Mouse (Mus musculus) ES-E14 (cell line): ENCODE measurements around the gene Cmas. TPM values are rescaled to one million over a fixed set of nuclear protein-coding genes. Genes with fewer than 3 reads are reported as not detected.

Experiments
- DNase-seq: peaks from one replicate; pipeline ENCODE4 v3.0.0-alpha.2; 2013; ENCODE audit warnings: low read depth, low spot score
- H3K27ac ChIP-seq: 2 replicates; pipeline ENCODE4 v1.5.1; 2012; ENCODE audit warnings: low read depth, mild to moderate bottlenecking, low read length, moderate library complexity, mixed read lengths; ENCODE audit not compliant: poor library complexity, insufficient read depth, severe bottlenecking
- H3K36me3 ChIP-seq: 2 replicates; pipeline ENCODE4 v1.6.1; 2012; ENCODE audit warnings: mild to moderate bottlenecking, low read length, moderate library complexity, mixed read lengths; ENCODE audit not compliant: control insufficient read depth, poor library complexity, insufficient read depth, severe bottlenecking
- H3K4me1 ChIP-seq, 2 experiments: fragments of 150-350 bp in 1 of 2; sonication (generic) in 1 of 2; 2 replicates each; pipeline ENCODE4 v1.6.1; 2012; ENCODE audit warnings: low read length in 2 of 2, mild to moderate bottlenecking in 1 of 2, mixed read lengths in 1 of 2; ENCODE audit not compliant: control insufficient read depth in 2 of 2, insufficient read depth in 2 of 2, poor library complexity in 1 of 2
- H3K4me3 ChIP-seq, 2 experiments: fragments of 150-350 bp in 1 of 2; sonication (generic) in 1 of 2; 2 replicates each; pipeline ENCODE4 v1.5.1; 2012; ENCODE audit warnings: low read length in 2 of 2, low read depth in 1 of 2, mild to moderate bottlenecking in 1 of 2, mixed read lengths in 1 of 2; ENCODE audit not compliant: insufficient read depth in 1 of 2, poor library complexity in 1 of 2, severe bottlenecking in 1 of 2
- H3K9ac ChIP-seq: 2 replicates; pipeline ENCODE4 v1.6.1; 2012; ENCODE audit warnings: low read depth, mild to moderate bottlenecking, low read length, mixed read lengths; ENCODE audit not compliant: poor library complexity, insufficient read depth, severe bottlenecking
- H3K9me3 ChIP-seq: fragments of 150-350 bp; sonication (generic); 2 replicates; pipeline ENCODE4 v1.6.1; 2012; ENCODE audit warnings: low read depth, mild to moderate bottlenecking, low read length; ENCODE audit not compliant: control insufficient read depth, insufficient read depth
- CHD2 ChIP-seq: IDR thresholded peaks from 2 replicates; pipeline ENCODE4 v1.6.1; 2014; ENCODE audit warnings: mild to moderate bottlenecking, low read depth, low read length, inconsistent platforms
- HCFC1 ChIP-seq: IDR thresholded peaks from 2 replicates; pipeline ENCODE4 v1.6.1; 2012; ENCODE audit warnings: low read length, inconsistent platforms, borderline replicate concordance; ENCODE audit not compliant: insufficient read depth
- MAFK ChIP-seq: IDR thresholded peaks from 2 replicates; pipeline ENCODE4 v1.6.1; 2014; ENCODE audit warnings: mild to moderate bottlenecking, low read depth, low read length, inconsistent platforms; ENCODE audit not compliant: insufficient read depth
- ZC3H11A ChIP-seq: IDR thresholded peaks from 2 replicates; pipeline ENCODE4 v1.6.1; 2012; ENCODE audit warnings: low read depth, mild to moderate bottlenecking, inconsistent platforms, low read length, borderline replicate concordance
- ZNF384 ChIP-seq: IDR thresholded peaks from 2 replicates; pipeline ENCODE4 v1.6.1; 2012; ENCODE audit warnings: low read depth, low read length, inconsistent platforms
- in situ Hi-C, 2 experiments: fragments of 600-800 bp; cut with MboI; formaldehyde crosslinking; loops; one replicate each; pipeline ENCODE4 v1.15.1; 2025; ENCODE audit warnings: low sequenced_read_pairs in 2 of 2, inconsistent platforms in 1 of 2; ENCODE audit not compliant: unreplicated experiment in 2 of 2
- total RNA-seq: library from RNA; depleted of rRNA; stranded (reverse); fragments of 300-350 nt; gene quantifications from 2 replicates; pipeline ENCODE4 v1.2.3, GENCODE M21; 2012

Gene Cmas
- total RNA-seq, 1 experiment, result 61.0 TPM

- TF ChIP-seq CHD2, result no peak
- TF ChIP-seq ZC3H11A, result no peak
- no peak for TF ChIP-seq HCFC1
- TF ChIP-seq MAFK, result no peak
- no peak for TF ChIP-seq ZNF384
- Histone ChIP-seq H3K9me3 (no peaks in the 10 kb centered on the region), H3K9ac (no peak overlapping the region), H3K4me3 (no peak overlapping the region), H3K27ac (no peak overlapping the region; the same call in 1 of the 2 replicates), H3K4me1 (peaks cover 0 to 7% of the 10 kb centered on the region in 2 experiments; a peak in 2 of 4 replicates), H3K36me3 (no peaks in the 10 kb centered on the region)
- no peak for DNase-seq
- in situ Hi-C loops, result no loop called here
Observed at GRCm38 (mm10) chr6:142779812-142780573, 23.5 kb downstream of the Cmas start.

GRCm38 (mm10) chr6:142780574-142781033 lies 24.1 kb downstream of the Cmas start:
- H3K4me1 ChIP-seq, result peaks cover 0 to 7% of the 10 kb centered on the region in 2 experiments; a peak in 2 of 4 replicates
- DNase-seq, result no peak
- H3K9me3 ChIP-seq, result no peaks in the 10 kb centered on the region
- H3K27ac ChIP-seq, result no peak overlapping the region
- no peaks in the 10 kb centered on the region for H3K36me3 ChIP-seq
- in situ Hi-C loops, result no loop called here
- no peak overlapping the region for H3K9ac ChIP-seq
- H3K4me3 ChIP-seq, result no peak overlapping the region
- TF ChIP-seq ZC3H11A, result no peak
- no peak for TF ChIP-seq HCFC1
- no peak for TF ChIP-seq MAFK
- TF ChIP-seq CHD2, result no peak
- TF ChIP-seq ZNF384, result no peak

GRCm38 (mm10) chr6:142781286-142781685 lies 24.8 kb downstream of the Cmas start:
- Histone ChIP-seq H3K9ac (no peak overlapping the region), H3K27ac (no peak overlapping the region), H3K4me3 (no peak overlapping the region), H3K4me1 (peaks cover 0 to 7% of the 10 kb centered on the region in 2 experiments; a peak in 2 of 4 replicates), H3K36me3 (no peaks in the 10 kb centered on the region), H3K9me3 (no peaks in the 10 kb centered on the region)
- in situ Hi-C loops, result no loop called here
- TF ChIP-seq CHD2 (no peak), MAFK (no peak), ZNF384 (no peak), ZC3H11A (no peak)
- no peak for DNase-seq

- TF ChIP-seq ZC3H11A (peak; percentile 87), CHD2 (no peak), ZNF384 (no peak), MAFK (no peak), HCFC1 (no peak)
- Histone ChIP-seq H3K27ac (no peak overlapping the region), H3K9ac (no peak overlapping the region), H3K4me3 (no peak overlapping the region), H3K36me3 (no peaks in the 10 kb centered on the region), H3K9me3 (no peaks in the 10 kb centered on the region), H3K4me1 (peaks cover 0 to 6% of the 10 kb centered on the region in 2 experiments; a peak in 1 of 4 replicates)
- peak; percentile 82 for DNase-seq
- in situ Hi-C loops, result no loop called here
Observed at GRCm38 (mm10) chr6:142785343-142785742, 28.9 kb downstream of the Cmas start.

- Histone ChIP-seq H3K4me1 (peaks cover 0 to 6% of the 10 kb centered on the region in 2 experiments; a peak in 1 of 4 replicates), H3K27ac (no peak overlapping the region), H3K4me3 (no peak overlapping the region), H3K36me3 (no peaks in the 10 kb centered on the region), H3K9ac (no peak overlapping the region), H3K9me3 (no peaks in the 10 kb centered on the region)
- no peak for DNase-seq
- TF ChIP-seq ZNF384, result no peak
- TF ChIP-seq HCFC1, result no peak
- TF ChIP-seq MAFK, result no peak
- no peak for TF ChIP-seq ZC3H11A
- no peak for TF ChIP-seq CHD2
- in situ Hi-C loops, result no loop called here
Observed at GRCm38 (mm10) chr6:142786106-142786505, 29.6 kb downstream of the Cmas start.
